Mouse (Mus musculus): ENCODE data around the gene Klk10. TPM values are rescaled to one million over a fixed set of nuclear protein-coding genes. Genes with fewer than 3 reads are reported as not detected.

Gene Klk10
- total RNA-seq, 2 experiments from 2014 or later: 0.69 to 1.4 TPM

GRCm38 (mm10) chr7:43777423-43777822 is 3.4 kb upstream of the Klk10 start:
- Histone ChIP-seq H3K27ac (no peak overlapping the region), H3K4me3 (no peak overlapping the region)
- DNase-seq: no peak
- intact Hi-C loops (cut with DNase I): no loop called here
- no peak for TF ChIP-seq CTCF (IDR thresholded peaks at IDR 0.05)

GRCm38 (mm10) chr7:43778176-43778970 is 2.5 kb upstream of the Klk10 start:
- no peak overlapping the region for H3K4me3 ChIP-seq
- no peak for TF ChIP-seq CTCF (IDR thresholded peaks at IDR 0.05)
- intact Hi-C loops (cut with DNase I): no loop called here
- no peak overlapping the region for H3K27ac ChIP-seq
- no peak for DNase-seq

- intact Hi-C loops (cut with DNase I): loop anchor here (5.0 kb wide), 1 partner anchor 98 kb away; no protein-coding TSS in a partner anchor
- Histone ChIP-seq H3K4me3 (no peak overlapping the region), H3K27ac (peak overlapping the region; percentile 3; the same call in 1 of the 2 replicates)
- TF ChIP-seq CTCF (IDR thresholded peaks at IDR 0.05): no peak
- DNase-seq: no peak
These were observed 594 bp upstream of the Klk10 start for GRCm38 (mm10) chr7:43780241-43780640.

GRCm38 (mm10) chr7:43781541-43781940 is 706 bp downstream of the Klk10 start:
- TF ChIP-seq CTCF (IDR thresholded peaks at IDR 0.05): no peak
- Histone ChIP-seq H3K27ac (no peak overlapping the region), H3K4me3 (no peak overlapping the region; the same call in 1 of the 2 replicates)
- intact Hi-C loops (cut with DNase I): loop anchor here (5.0 kb wide), 1 partner anchor 99 kb away; no protein-coding TSS in a partner anchor
- DNase-seq: no peak

GRCm38 (mm10) chr7:43782275-43783265 is 1.7 kb downstream of the Klk10 start:
- DNase-seq: peak; percentile 78
- peak overlapping the region; percentile 65 for H3K4me3 ChIP-seq
- intact Hi-C loops (cut with DNase I): loop anchor here (5.0 kb wide), 1 partner anchor 100 kb away; no protein-coding TSS in a partner anchor
- H3K27ac ChIP-seq: no peak overlapping the region
- TF ChIP-seq CTCF (IDR thresholded peaks at IDR 0.05): peak; percentile 72

GRCm38 (mm10) chr7:43785286-43785685 is 4.5 kb downstream of the Klk10 start:
- no peak for DNase-seq
- no peak; the same call in 1 of the 2 replicates for TF ChIP-seq CTCF (IDR thresholded peaks at IDR 0.05)
- H3K27ac ChIP-seq: no peak overlapping the region
- H3K4me3 ChIP-seq: no peak overlapping the region
- intact Hi-C loops (cut with DNase I): no loop called here

- Histone ChIP-seq H3K4me3 (no peak overlapping the region), H3K27ac (no peak overlapping the region)
- intact Hi-C loops (cut with DNase I): no loop called here
- no peak for DNase-seq
- no peak for TF ChIP-seq CTCF (IDR thresholded peaks at IDR 0.05)
These were observed 7.3 kb downstream of the Klk10 start for GRCm38 (mm10) chr7:43788096-43788495.

DNA sequence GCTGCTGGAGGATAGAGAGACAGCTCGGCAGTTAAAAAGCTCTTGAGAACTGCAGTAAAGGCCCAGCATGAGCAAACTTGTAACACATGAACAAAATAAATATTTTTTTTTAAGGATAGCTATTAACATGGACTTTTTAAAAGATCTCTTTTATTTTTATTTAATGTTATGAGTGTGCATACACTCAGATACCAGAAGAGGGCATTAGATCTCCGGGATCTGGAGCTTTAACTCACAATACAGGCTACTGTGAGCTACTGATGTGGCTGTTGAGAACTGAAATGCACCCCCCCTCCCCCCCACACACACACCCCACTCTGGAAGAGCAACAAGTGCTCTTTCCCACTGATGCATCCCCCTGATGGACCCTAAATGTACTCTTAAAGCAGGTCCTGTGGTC is 8.5 kb downstream of the Klk10 start:
- no peak overlapping the region for H3K4me3 ChIP-seq
- intact Hi-C loops (cut with DNase I): no loop called here
- DNase-seq: no peak
- peak; percentile 27 for TF ChIP-seq CTCF (IDR thresholded peaks at IDR 0.05)
- no peak overlapping the region for H3K27ac ChIP-seq

DNA sequence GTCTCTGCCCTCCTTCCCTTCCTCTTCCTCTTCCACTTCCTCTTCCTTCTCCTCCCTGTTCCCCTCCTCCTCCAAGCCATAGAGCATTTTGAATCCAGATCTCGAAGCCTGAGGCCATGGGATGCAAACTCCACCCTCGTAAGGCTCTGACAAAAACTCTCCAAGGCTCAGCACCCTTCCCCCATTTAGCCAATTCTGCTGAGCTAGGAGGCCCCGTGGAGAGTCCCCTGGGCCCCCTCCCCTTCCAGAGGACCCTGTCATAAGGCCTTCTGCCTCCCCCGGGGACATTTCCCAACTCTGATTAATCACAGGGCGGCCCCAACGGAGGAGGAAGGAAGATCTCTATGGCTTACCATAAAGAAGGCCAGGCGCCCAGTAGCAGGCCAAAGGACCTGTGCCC is 10.8 kb downstream of the Klk10 start, which contains the start of gene Klk9:
Klk9 (plus strand) TSS at position 301 of the 400 bp plus-strand sequence.
- TF ChIP-seq CTCF (IDR thresholded peaks at IDR 0.05): no peak
- H3K4me3 ChIP-seq: no peak within 1 kb of the TSS
- no peak within 1 kb of the TSS for H3K27ac ChIP-seq
- intact Hi-C loops (cut with DNase I): no loop called here
- DNase-seq: no peak

DNA sequence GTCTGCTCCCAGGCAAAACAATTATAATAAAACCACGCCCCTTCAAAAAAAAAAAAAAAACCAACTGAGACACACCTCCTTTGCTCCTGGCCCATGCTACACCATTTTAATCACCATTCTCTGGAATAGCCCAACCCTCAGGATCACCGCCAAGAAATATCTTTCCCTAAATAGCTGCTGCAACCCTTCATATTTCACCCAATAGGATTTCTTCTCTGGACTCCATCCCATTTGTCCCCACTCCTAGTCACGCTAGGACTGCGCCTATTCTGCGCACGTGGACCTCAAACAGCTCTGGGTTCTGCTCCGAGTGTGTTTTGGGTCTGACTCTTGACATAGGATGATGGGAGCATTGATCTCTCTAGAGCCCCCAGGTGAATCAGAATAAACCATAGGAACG is 15.5 kb downstream of the Klk10 start:
- no peak for TF ChIP-seq CTCF (IDR thresholded peaks at IDR 0.05)
- intact Hi-C loops (cut with DNase I): no loop called here

GRCm38 (mm10) chr7:43797333-43797769 is 16.5 kb downstream of the Klk10 start, which contains the start of gene Klk8:
Gene Klk8 (plus strand): TSS chr7:43797577.
- peak within 1 kb of the TSS; percentile 72 for H3K4me3 ChIP-seq
- TF ChIP-seq CTCF (IDR thresholded peaks at IDR 0.05): no peak
- peak within 1 kb of the TSS; percentile 38 for H3K27ac ChIP-seq
- DNase-seq: peak; percentile 25
- intact Hi-C loops (cut with DNase I): no loop called here

More for the DNA sequence above, 15.5 kb downstream of the Klk10 start:
- Histone ChIP-seq H3K4me3 (peak overlapping the region; percentile 72), H3K27ac (no peak overlapping the region)
- DNase-seq: no peak

GRCm38 (mm10) chr7:43797844-43798462 is 17.1 kb downstream of the Klk10 start:
- intact Hi-C loops (cut with DNase I): no loop called here
- peak overlapping the region; percentile 72 for H3K4me3 ChIP-seq
- peak overlapping the region; percentile 38 for H3K27ac ChIP-seq
- no peak for TF ChIP-seq CTCF (IDR thresholded peaks at IDR 0.05)
- no peak for DNase-seq

All from gastrocnemius, adult 2 months (tissue).